Mouse (Mus musculus): ENCODE results near the gene Eif4a1.

DNA sequence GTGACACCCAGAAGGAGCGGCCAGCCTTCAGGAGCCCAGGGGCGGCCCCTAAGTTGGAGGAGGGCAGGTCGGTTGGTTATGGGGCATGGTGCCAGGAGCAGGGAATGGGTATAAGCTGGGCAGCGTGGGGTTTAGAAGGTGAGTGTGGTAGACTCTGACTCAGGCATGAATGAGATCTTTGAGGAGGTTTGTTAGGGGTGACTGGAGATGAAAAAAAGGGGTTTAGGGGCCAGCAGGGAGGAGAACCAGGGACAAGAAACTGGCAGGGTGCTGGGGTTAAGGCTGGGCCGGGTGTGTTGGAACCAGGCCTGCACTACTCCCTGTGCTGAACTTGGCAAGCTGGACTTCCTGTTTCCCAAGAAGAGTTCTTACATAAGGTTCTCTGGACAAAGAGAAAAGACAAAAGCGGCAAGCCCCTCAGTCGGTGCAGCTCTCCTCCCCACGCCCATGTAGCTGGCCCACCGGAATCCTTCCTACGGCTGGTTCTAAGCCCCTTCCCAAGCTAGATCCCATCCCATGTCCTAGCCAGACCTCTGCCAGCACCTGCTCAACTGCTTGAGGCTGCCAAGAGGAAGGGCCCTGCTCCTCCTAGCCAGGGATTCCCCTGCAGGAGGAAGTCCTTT is 13.4 kb upstream of the Eif4a1 start, which contains the start of gene Tnfsf13:
- TF ChIP-seq CTCF (IDR thresholded peaks at IDR 0.05; ENCODE audit: borderline replicate concordance, insufficient read depth, low read length) (no peak), POLR2A (IDR thresholded peaks at IDR 0.05; ENCODE audit: low read depth, low read length) (no peak)

Measured in embryonic fibroblast, embryonic 13.5 days (primary cell).